Mouse (Mus musculus): ENCODE measurements around the gene Omp.

Gene Omp

GRCm38 (mm10) chr7:98145402-98145801 is at the start of gene Omp:
TSS of gene Omp (minus strand) at chr7:98145502.
- in situ Hi-C loops (cut with MboI; ENCODE audit: low pct_unique_long_range_greater_than_20kb in 1 of 2, low sequenced_read_pairs in 2 of 2, unreplicated experiment in 1 of 2): no loop called here

- in situ Hi-C loops (cut with MboI; ENCODE audit: low pct_unique_long_range_greater_than_20kb in 1 of 2, low sequenced_read_pairs in 2 of 2, unreplicated experiment in 1 of 2): no loop called here
These were observed 48.9 kb upstream of the Omp start for GRCm38 (mm10) chr7:98194026-98194792.

GRCm38 (mm10) chr7:98193515-98194025 is 48.3 kb upstream of the Omp start:
- in situ Hi-C loops (cut with MboI; ENCODE audit: low pct_unique_long_range_greater_than_20kb in 1 of 2, low sequenced_read_pairs in 2 of 2, unreplicated experiment in 1 of 2): no loop called here

- in situ Hi-C loops (cut with MboI; ENCODE audit: low pct_unique_long_range_greater_than_20kb in 1 of 2, low sequenced_read_pairs in 2 of 2, unreplicated experiment in 1 of 2): no loop called here
These were observed 46.4 kb upstream of the Omp start for GRCm38 (mm10) chr7:98191571-98192250.

- in situ Hi-C loops (cut with MboI; ENCODE audit: low pct_unique_long_range_greater_than_20kb in 1 of 2, low sequenced_read_pairs in 2 of 2, unreplicated experiment in 1 of 2): no loop called here
These were observed 45.3 kb upstream of the Omp start for GRCm38 (mm10) chr7:98190578-98190977.

- in situ Hi-C loops (cut with MboI; ENCODE audit: low pct_unique_long_range_greater_than_20kb in 1 of 2, low sequenced_read_pairs in 2 of 2, unreplicated experiment in 1 of 2): loop anchor here in 1 of 2 experiments (5.0 kb wide), 1 partner anchor 37 kb away; no protein-coding TSS in a partner anchor
These were observed 44.4 kb upstream of the Omp start for GRCm38 (mm10) chr7:98189745-98190144.

- in situ Hi-C loops (cut with MboI; ENCODE audit: low pct_unique_long_range_greater_than_20kb in 1 of 2, low sequenced_read_pairs in 2 of 2, unreplicated experiment in 1 of 2): loop anchor here in 1 of 2 experiments (5.0 kb wide), 1 partner anchor 36 kb away; no protein-coding TSS in a partner anchor
These were observed 43.4 kb upstream of the Omp start for GRCm38 (mm10) chr7:98188680-98189079.

- in situ Hi-C loops (cut with MboI; ENCODE audit: low pct_unique_long_range_greater_than_20kb in 1 of 2, low sequenced_read_pairs in 2 of 2, unreplicated experiment in 1 of 2): loop anchor here in 1 of 2 experiments (5.0 kb wide), 1 partner anchor 36 kb away; no protein-coding TSS in a partner anchor
These were observed 42.9 kb upstream of the Omp start for GRCm38 (mm10) chr7:98188238-98188637.

GRCm38 (mm10) chr7:98187332-98187731 is 42.0 kb upstream of the Omp start:
- in situ Hi-C loops (cut with MboI; ENCODE audit: low pct_unique_long_range_greater_than_20kb in 1 of 2, low sequenced_read_pairs in 2 of 2, unreplicated experiment in 1 of 2): loop anchor here in 1 of 2 experiments (5.0 kb wide), 1 partner anchor 35 kb away; no protein-coding TSS in a partner anchor

- in situ Hi-C loops (cut with MboI; ENCODE audit: low pct_unique_long_range_greater_than_20kb in 1 of 2, low sequenced_read_pairs in 2 of 2, unreplicated experiment in 1 of 2): loop anchor here in 1 of 2 experiments (5.0 kb wide), 1 partner anchor 34 kb away; no protein-coding TSS in a partner anchor
These were observed 41.3 kb upstream of the Omp start for GRCm38 (mm10) chr7:98186637-98187036.

GRCm38 (mm10) chr7:98185326-98185725 is 40.0 kb upstream of the Omp start:
- in situ Hi-C loops (cut with MboI; ENCODE audit: low pct_unique_long_range_greater_than_20kb in 1 of 2, low sequenced_read_pairs in 2 of 2, unreplicated experiment in 1 of 2): loop anchor here in 1 of 2 experiments (5.0 kb wide), 1 partner anchor 33 kb away; no protein-coding TSS in a partner anchor

GRCm38 (mm10) chr7:98178560-98179231 is 33.4 kb upstream of the Omp start:
- in situ Hi-C loops (cut with MboI; ENCODE audit: low pct_unique_long_range_greater_than_20kb in 1 of 2, low sequenced_read_pairs in 2 of 2, unreplicated experiment in 1 of 2): no loop called here

- in situ Hi-C loops (cut with MboI; ENCODE audit: low pct_unique_long_range_greater_than_20kb in 1 of 2, low sequenced_read_pairs in 2 of 2, unreplicated experiment in 1 of 2): no loop called here
These were observed 32.7 kb upstream of the Omp start, which contains the start of gene Capn5 for GRCm38 (mm10) chr7:98177929-98178559. TSS of gene Capn5 (minus strand) at chr7:98178274.

- in situ Hi-C loops (cut with MboI; ENCODE audit: low pct_unique_long_range_greater_than_20kb in 1 of 2, low sequenced_read_pairs in 2 of 2, unreplicated experiment in 1 of 2): no loop called here
These were observed 32.2 kb upstream of the Omp start for GRCm38 (mm10) chr7:98177566-98177928.

- in situ Hi-C loops (cut with MboI; ENCODE audit: low pct_unique_long_range_greater_than_20kb in 1 of 2, low sequenced_read_pairs in 2 of 2, unreplicated experiment in 1 of 2): no loop called here
These were observed 31.8 kb upstream of the Omp start for GRCm38 (mm10) chr7:98177071-98177485.

GRCm38 (mm10) chr7:98176322-98177070 is 31.2 kb upstream of the Omp start:
- in situ Hi-C loops (cut with MboI; ENCODE audit: low pct_unique_long_range_greater_than_20kb in 1 of 2, low sequenced_read_pairs in 2 of 2, unreplicated experiment in 1 of 2): no loop called here

GRCm38 (mm10) chr7:98174883-98175755 is 29.8 kb upstream of the Omp start:
- in situ Hi-C loops (cut with MboI; ENCODE audit: low pct_unique_long_range_greater_than_20kb in 1 of 2, low sequenced_read_pairs in 2 of 2, unreplicated experiment in 1 of 2): no loop called here

Measured in mouse embryonic stem cell (cell line).